Mouse (Mus musculus) limb, embryonic 12.5 days (tissue): Measurements from ENCODE around the gene Aldh1l1. TPM values are rescaled to one million over a fixed set of nuclear protein-coding genes. Genes with fewer than 3 reads are reported as not detected.
"Not testable (repeated sequence)": the region's sequence is repeated elsewhere in the genome, so short reads cannot be mapped to it uniquely, and the experiment has no call there.

Source experiments
- ATAC-seq: fragments of 200-750 bp; cut with Nextera tagmentation; 2 replicates; pipeline ENCODE4 v1.8.0; 2017; ENCODE audit warnings: low read depth, moderate TSS enrichment; ENCODE audit not compliant: insufficient number of reproducible peaks, insufficient read depth, low FRiP score, low TSS enrichment
- H3K27ac ChIP-seq: fragments of 300-500 bp; sonication (generic); 2 replicates; pipeline ENCODE4 v1.5.1; 2016; ENCODE audit warnings: mild to moderate bottlenecking, moderate library complexity
- H3K27me3 ChIP-seq: fragments of 300-500 bp; sonication (generic); 2 replicates; pipeline ENCODE4 v1.6.1; 2016; ENCODE audit warnings: mild to moderate bottlenecking, moderate library complexity
- H3K36me3 ChIP-seq: fragments of 300-500 bp; sonication (generic); 2 replicates; pipeline ENCODE4 v1.6.1; 2016; ENCODE audit warnings: mild to moderate bottlenecking, moderate library complexity
- H3K4me1 ChIP-seq: fragments of 300-500 bp; sonication (generic); replicated peaks from 2 replicates; pipeline ENCODE4 v1.6.1; 2016
- H3K4me2 ChIP-seq: fragments of 300-500 bp; sonication (generic); 2 replicates; pipeline ENCODE4 v1.6.1; 2016; ENCODE audit warnings: mild to moderate bottlenecking, moderate library complexity
- H3K4me3 ChIP-seq: fragments of 300-500 bp; sonication (generic); replicated peaks from 2 replicates; pipeline ENCODE4 v1.5.1; 2016; ENCODE audit warnings: mild to moderate bottlenecking
- H3K9ac ChIP-seq: fragments of 300-500 bp; sonication (generic); replicated peaks from 2 replicates; pipeline ENCODE4 v1.6.1; 2016; ENCODE audit warnings: mild to moderate bottlenecking, moderate library complexity
- H3K9me3 ChIP-seq: fragments of 300-500 bp; sonication (generic); 2 replicates; pipeline ENCODE4 v1.6.1; 2016; ENCODE audit warnings: mild to moderate bottlenecking, moderate library complexity
- WGBS: fragments of 180-500 bp; shearing (Covaris S2); methylation state at CpG from one replicate; pipeline ENCODE4 v1.1.7; 2016; 5-methylcytosine and 5-hydroxymethylcytosine counted together
- polyA plus RNA-seq: library from polyadenylated mRNA; unstranded; fragments of >200 nt; fragmentation: Nextera tagmentation; extraction: Ambion mirVana; gene quantifications from 2 replicates; pipeline ENCODE4 v1.2.1, GENCODE M21; 2016

Gene Aldh1l1
- polyA plus RNA-seq, 1 experiment from 2014 or later, result 1.6 TPM

DNA sequence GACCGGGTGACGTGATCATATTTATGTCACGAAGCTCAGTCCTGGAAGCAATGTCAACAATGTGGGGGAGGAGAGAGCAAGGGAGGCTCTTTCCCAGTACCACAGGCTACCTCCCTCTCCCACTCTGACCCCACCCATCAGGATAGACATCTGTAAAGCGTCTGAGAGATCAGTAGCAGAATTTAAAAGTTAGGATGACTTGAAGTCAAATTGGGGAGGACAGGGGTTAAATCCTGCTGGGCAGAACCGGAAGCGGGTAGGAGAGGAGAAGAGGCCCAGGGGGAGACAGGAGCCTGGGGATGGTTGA is 135.3 kb downstream of the Aldh1l1 start:
- Histone ChIP-seq H3K9me3 (no peaks in the 10 kb centered on the region), H3K27ac (no peak overlapping the region), H3K4me3 (no peak overlapping the region), H3K4me1 (peaks cover 9% of the 10 kb centered on the region; the same call in 1 of the 2 replicates), H3K36me3 (no peaks in the 10 kb centered on the region), H3K4me2 (no peak overlapping the region), H3K9ac (no peak overlapping the region), H3K27me3 (no peaks in the 10 kb centered on the region)
- 74% methylated on average over 6 of the region's 6 CpGs for WGBS
- ATAC-seq, result no peak

DNA sequence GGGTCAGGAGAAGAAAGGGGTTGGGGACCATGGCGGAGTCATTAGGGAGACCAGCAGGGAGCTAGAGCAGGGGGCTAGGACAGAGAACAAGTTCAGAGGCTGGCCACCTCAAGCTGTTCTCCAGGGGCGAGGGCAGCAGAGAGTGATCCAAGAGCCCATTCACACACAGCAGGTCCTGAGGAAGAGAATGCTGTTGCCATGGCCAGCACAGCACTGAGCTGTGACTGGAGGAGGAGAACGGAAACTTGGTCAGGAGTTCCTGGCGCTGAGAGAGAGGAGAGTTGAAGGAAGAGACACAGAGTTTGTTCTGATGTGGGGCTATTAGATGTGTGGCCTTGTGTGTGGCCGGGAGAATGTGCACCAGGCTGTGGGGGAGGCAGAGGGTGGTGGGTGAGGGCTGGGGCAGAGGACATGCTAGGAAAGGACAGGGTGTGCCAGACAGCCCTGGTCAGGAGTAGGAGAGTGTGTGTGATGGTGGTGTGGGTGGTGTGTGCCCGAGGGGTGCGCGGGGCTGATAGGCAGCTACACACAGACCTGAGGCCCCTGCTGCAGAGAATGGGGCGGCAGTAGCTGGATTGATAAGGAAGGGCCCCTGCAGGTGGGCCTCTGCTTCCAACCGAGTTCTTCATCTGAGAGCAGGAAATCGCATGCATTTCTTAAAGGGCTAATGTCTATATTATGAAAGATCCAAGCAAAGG is 136.7 kb downstream of the Aldh1l1 start:
- 56% methylated on average over 11 of the region's 11 CpGs for WGBS
- no peak for ATAC-seq
- H3K4me1 ChIP-seq, result peaks cover 9% of the 10 kb centered on the region; the same call in 1 of the 2 replicates
- no peaks in the 10 kb centered on the region for H3K36me3 ChIP-seq
- no peaks in the 10 kb centered on the region for H3K27me3 ChIP-seq
- H3K27ac ChIP-seq, result no peak overlapping the region
- no peaks in the 10 kb centered on the region for H3K9me3 ChIP-seq
- no peak overlapping the region for H3K4me3 ChIP-seq
- no peak overlapping the region for H3K4me2 ChIP-seq
- H3K9ac ChIP-seq, result no peak overlapping the region

DNA sequence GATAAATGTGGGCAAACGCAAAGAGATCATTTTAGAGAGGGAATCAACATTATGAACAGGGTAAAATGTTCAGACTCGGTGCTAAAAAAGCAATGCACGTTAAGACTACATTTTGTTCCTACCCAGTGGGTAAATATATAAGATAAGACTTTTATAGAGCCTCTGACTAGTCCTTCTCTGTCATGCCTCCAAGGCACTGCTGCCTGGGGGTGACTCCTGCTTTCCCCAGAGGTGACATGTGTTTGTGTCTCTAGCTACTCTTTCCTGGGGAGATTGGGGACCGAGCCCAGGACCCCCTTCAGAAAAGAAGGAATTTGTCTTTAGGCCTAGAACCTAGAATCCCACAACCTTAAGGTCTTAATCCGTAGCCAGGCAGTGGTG is 137.2 kb downstream of the Aldh1l1 start:
- WGBS, result 84% methylated on average over 5 of the region's 5 CpGs
- Histone ChIP-seq H3K4me3 (no peak overlapping the region), H3K36me3 (no peaks in the 10 kb centered on the region), H3K9ac (no peak overlapping the region), H3K27ac (no peak overlapping the region), H3K27me3 (no peaks in the 10 kb centered on the region), H3K4me2 (no peak overlapping the region), H3K9me3 (no peaks in the 10 kb centered on the region), H3K4me1 (peaks cover 9% of the 10 kb centered on the region; the same call in 1 of the 2 replicates)
- no peak for ATAC-seq

DNA sequence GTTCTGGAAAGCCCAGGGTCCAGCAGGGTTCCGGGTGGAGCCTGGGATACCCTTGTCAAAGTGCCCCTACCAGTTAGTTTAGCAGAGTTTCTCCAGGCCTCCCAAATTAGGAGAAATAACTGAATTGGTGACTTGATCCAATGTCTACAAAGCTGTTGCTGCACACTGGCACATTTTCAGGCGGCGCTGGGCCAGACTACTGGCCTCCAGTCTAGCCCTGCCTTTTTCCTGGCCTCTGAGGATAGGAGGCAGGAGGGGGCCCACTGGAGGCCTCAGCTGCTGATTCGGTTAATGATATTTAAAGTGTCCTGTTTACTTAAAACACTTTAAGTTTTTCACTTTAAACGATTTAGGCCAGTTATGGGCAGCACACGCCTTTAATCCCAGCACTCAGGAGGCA is 138.0 kb downstream of the Aldh1l1 start:
- Histone ChIP-seq H3K4me2 (no peak overlapping the region), H3K4me3 (no peak overlapping the region), H3K9ac (no peak overlapping the region), H3K27me3 (no peaks in the 10 kb centered on the region), H3K9me3 (no peaks in the 10 kb centered on the region), H3K36me3 (no peaks in the 10 kb centered on the region), H3K27ac (no peak overlapping the region), H3K4me1 (peaks cover 9% of the 10 kb centered on the region; the same call in 1 of the 2 replicates)
- WGBS, result 77% methylated on average over 6 of the region's 6 CpGs
- no peak for ATAC-seq

DNA sequence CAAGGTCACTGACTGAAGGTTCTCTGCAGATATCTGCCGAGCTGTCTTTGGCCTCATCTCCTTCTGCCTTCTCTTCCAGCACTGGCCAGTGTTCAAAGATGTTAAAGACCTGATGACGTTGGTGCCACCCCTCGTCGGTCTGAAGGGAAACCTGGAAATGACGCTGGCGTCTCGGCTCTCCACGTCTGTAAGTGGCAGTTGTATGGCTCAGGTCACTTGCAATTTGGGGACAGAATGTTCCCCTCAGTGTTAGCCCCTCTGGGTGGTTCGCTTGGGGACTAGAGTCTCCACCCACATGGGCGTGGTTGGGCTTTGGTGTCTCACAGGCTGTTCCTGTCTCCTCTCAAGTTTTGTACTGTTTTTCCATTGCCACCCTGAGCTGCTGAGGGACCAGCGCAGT is 138.5 kb downstream of the Aldh1l1 start:
- Histone ChIP-seq H3K4me1 (peaks cover 9% of the 10 kb centered on the region; the same call in 1 of the 2 replicates), H3K9me3 (no peaks in the 10 kb centered on the region), H3K4me2 (no peak overlapping the region), H3K36me3 (no peaks in the 10 kb centered on the region), H3K9ac (no peak overlapping the region), H3K27me3 (no peaks in the 10 kb centered on the region), H3K27ac (no peak overlapping the region), H3K4me3 (no peak overlapping the region)
- 68% methylated on average over 11 of the region's 11 CpGs for WGBS
- ATAC-seq, result no peak

DNA sequence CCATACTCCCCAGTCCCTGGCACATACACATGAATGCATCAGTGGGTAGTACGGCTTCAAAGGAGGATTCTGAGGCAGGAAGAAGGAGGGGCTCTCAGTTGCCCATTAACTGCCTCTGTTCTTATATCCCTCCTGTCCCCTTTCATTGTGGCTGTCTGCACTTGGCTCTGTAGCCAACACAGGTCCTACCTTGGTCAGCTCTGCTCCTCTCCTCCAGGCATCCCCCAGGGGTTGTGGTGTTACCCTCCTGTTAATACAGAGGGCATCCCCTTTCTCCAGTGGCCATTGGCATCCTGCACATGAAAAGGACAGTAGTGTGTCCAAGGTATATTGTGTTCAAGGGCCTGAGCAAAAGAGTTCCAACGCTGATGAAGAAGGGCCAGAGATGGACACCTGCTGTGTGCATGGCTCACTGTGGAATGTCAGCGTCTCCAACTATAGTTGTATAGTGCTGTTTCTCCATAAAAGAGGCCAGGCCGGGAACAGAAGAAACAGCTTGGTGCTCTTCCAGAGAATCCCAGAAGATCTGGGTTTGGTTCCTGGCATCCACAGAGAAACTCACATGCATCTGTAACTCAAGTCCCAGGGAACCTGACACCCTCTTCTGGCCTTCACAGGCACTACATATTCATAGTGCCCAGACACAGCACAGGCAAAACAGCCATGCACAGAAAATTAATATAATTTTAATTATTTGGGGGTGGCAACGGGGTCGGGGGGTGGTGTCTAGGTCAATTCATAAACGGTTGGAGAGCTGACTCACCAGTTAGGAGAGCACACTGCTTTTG is 139.2 kb downstream of the Aldh1l1 start:
- Histone ChIP-seq H3K27me3 (no peaks in the 10 kb centered on the region), H3K4me1 (peaks cover 9% of the 10 kb centered on the region; the same call in 1 of the 2 replicates), H3K36me3 (no peaks in the 10 kb centered on the region), H3K9ac (no peak overlapping the region), H3K9me3 (no peaks in the 10 kb centered on the region), H3K4me3 (no peak overlapping the region), H3K4me2 (no peak overlapping the region), H3K27ac (no peak overlapping the region)
- ATAC-seq, result no peak
- 78% methylated on average over 7 of the region's 7 CpGs for WGBS

DNA sequence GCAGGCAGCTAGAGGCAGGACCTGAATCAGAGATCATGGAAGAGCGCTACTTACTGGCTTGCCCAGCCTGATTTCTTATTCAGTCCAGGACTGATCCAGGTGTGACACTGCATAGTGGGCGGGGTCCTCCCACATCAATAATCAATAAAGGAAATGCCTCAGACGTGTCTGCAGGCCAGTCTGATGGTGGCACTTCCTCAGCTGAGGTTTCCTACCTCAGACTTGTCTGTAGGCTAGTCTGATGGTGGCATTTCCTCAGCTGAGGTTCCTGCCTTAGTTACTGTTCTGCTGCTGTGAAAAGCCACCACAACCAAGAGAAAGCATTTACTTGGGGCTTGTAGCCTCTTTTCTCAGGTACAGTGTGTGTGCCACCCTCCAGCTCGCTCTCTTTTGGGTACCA is 141.3 kb downstream of the Aldh1l1 start:
- H3K4me1 ChIP-seq, result peaks cover 6% of the 10 kb centered on the region; the same call in 1 of the 2 replicates
- no peaks in the 10 kb centered on the region for H3K9me3 ChIP-seq
- H3K4me3 ChIP-seq, result no peak overlapping the region
- no peaks in the 10 kb centered on the region for H3K36me3 ChIP-seq
- no peak for ATAC-seq
- H3K9ac ChIP-seq, result no peak overlapping the region
- no peak overlapping the region for H3K27ac ChIP-seq
- WGBS, result 84% methylated on average over 4 of the region's 4 CpGs
- no peaks in the 10 kb centered on the region for H3K27me3 ChIP-seq
- no peak overlapping the region for H3K4me2 ChIP-seq

DNA sequence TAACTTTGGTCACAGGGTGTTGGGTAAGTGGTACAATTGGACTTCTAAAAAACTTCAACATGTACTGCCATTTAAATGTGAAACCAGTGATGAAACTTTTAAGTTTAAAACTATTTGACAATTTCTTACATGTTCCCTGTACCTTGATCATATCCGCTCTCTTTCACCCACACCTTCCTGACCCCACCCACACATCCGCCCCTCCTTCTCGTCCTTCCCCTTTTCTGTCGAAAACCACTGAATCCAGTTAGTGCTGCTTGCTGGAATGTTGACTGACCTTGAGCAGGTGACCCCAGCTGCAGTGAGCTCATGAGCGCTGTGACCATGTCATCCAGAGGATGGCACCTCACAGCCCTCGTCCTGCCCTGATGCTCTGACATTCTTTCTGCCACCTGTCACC is 143.3 kb downstream of the Aldh1l1 start:
- H3K9ac ChIP-seq, result no peak overlapping the region
- WGBS, result 81% methylated on average over 6 of the region's 6 CpGs
- ATAC-seq, result no peak
- no peaks in the 10 kb centered on the region for H3K36me3 ChIP-seq
- H3K4me2 ChIP-seq, result no peak overlapping the region
- H3K4me3 ChIP-seq, result no peak overlapping the region
- H3K4me1 ChIP-seq, result no peaks in the 10 kb centered on the region
- no peaks in the 10 kb centered on the region for H3K9me3 ChIP-seq
- no peak overlapping the region for H3K27ac ChIP-seq
- no peaks in the 10 kb centered on the region for H3K27me3 ChIP-seq

DNA sequence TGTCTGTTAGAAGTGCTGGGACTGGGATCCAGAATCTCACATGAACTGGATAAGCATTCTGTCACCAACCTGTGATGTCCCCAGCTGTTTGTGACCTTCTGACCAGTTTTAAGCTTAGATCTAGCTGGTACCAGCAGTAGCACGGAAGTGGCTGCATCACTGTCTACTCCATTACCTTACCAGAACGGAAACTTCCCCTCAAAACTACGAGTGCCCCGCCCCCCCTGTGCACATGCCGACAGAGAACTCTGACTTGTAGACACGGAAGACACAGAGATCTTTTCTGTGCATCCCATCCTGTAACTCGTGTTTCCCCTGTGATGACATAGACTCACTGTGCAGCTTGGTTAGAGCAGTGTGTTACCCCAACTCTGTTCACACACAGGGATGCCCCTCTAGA is 144.2 kb downstream of the Aldh1l1 start:
- WGBS, result 89% methylated on average over 7 of the region's 7 CpGs

DNA sequence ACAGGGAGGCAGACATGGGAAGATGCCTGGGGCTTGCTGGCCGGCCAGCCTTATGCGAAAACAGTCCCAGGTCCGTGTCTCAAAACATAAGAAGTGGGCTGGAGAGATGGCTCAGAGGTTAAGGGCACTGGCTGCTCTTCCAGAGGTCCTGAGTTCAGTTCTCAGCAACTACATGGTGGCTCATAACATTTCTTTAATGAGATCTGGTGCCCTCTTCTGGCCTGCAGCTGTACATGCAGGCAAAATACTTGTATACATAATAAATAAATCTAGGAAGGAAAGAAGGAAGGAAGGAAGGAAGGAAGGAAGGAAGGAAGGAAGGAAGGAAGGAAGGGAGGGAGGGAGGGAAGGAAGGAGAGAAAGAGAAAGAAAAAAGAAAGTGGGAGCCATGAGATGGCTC is 146.3 kb downstream of the Aldh1l1 start:
- H3K36me3 ChIP-seq, H3K4me3 ChIP-seq, ATAC-seq, H3K27me3 ChIP-seq, H3K9ac ChIP-seq, H3K4me2 ChIP-seq, H3K4me1 ChIP-seq, H3K27ac ChIP-seq, H3K9me3 ChIP-seq: not testable (repeated sequence)
- 73% methylated on average over 3 of the region's 3 CpGs for WGBS

More for the DNA sequence above, 144.2 kb downstream of the Aldh1l1 start:
- H3K4me3 ChIP-seq, result no peak overlapping the region
- H3K4me1 ChIP-seq, result no peaks in the 10 kb centered on the region
- ATAC-seq, result no peak
- H3K9ac ChIP-seq, result no peak overlapping the region
- H3K36me3 ChIP-seq, result no peaks in the 10 kb centered on the region
- H3K9me3 ChIP-seq, result no peaks in the 10 kb centered on the region
- H3K4me2 ChIP-seq, result no peak overlapping the region
- H3K27me3 ChIP-seq, result no peaks in the 10 kb centered on the region
- H3K27ac ChIP-seq, result no peak overlapping the region

DNA sequence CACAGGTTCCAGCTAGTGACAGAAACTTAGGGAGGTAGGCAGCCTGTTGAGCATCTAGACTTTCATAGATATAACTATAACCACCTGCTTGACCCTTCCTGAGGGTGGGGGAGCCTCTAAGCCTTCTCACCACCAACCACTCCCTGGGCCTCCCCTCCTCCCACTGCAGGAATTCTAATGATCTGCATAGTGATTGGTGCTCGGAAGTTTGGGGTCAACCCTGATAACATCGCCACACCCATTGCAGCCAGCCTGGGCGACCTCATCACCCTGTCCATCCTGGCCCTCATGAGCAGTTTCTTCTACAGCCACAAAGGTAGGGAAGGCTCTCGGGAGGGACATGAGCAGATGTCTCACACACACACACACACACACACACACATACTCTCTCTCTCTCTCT is 148.9 kb downstream of the Aldh1l1 start:
- Histone ChIP-seq H3K4me2 (no peak overlapping the region), H3K36me3 (no peaks in the 10 kb centered on the region), H3K27ac (no peak overlapping the region), H3K4me1 (no peaks in the 10 kb centered on the region), H3K4me3 (no peak overlapping the region), H3K27me3 (no peaks in the 10 kb centered on the region), H3K9me3 (no peaks in the 10 kb centered on the region), H3K9ac (no peak overlapping the region)
- no peak for ATAC-seq
- WGBS, result 32% methylated on average over 4 of the region's 4 CpGs

DNA sequence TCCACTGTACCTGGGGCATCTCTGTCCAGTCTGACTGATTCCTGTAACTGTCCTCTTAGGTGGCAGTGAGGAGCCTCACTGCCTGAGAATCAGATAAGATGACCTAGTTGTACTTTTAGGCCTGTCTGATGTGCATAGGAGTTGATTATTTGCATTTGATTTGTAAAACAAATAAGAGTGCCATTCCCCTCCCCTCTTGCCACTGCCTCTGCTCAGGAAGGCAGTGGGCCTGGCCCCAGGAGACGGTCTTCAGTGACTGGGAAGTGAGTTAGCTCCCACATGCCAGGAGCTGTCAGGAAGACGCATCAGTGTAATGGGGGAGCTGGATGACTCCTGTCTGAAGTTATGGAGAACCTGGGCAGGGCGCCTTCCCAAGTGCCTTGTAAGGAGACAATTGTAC is 149.4 kb downstream of the Aldh1l1 start:
- no peak overlapping the region for H3K4me2 ChIP-seq
- no peaks in the 10 kb centered on the region for H3K4me1 ChIP-seq
- H3K27me3 ChIP-seq, result no peaks in the 10 kb centered on the region
- H3K36me3 ChIP-seq, result no peaks in the 10 kb centered on the region
- H3K9me3 ChIP-seq, result no peaks in the 10 kb centered on the region
- WGBS, result 54% methylated on average over 3 of the region's 3 CpGs
- ATAC-seq, result no peak
- no peak overlapping the region for H3K9ac ChIP-seq
- no peak overlapping the region for H3K4me3 ChIP-seq
- no peak overlapping the region for H3K27ac ChIP-seq
